Mouse (Mus musculus): ENCODE results near the gene Ap5m1. TPM values are rescaled to one million over a fixed set of nuclear protein-coding genes. Genes with fewer than 3 reads are reported as not detected.
A peak's percentile ranks its signal among the peaks of the same experiment; 100 is the strongest.

The Ap5m1 gene
- polyA plus RNA-seq, 2 experiments, result 7.3 to 10.9 TPM

GRCm38 (mm10) chr14:49118381-49118780 lies 52.5 kb downstream of the Ap5m1 start:
- no peaks in the 10 kb centered on the region for H3K36me3 ChIP-seq (replicated peaks; ENCODE audit: control insufficient read depth, insufficient read depth, low read depth)
- no peak for ATAC-seq (ENCODE audit: insufficient read depth)
- WGBS (ENCODE audit: insufficient replicate concordance), result 9% methylated on average over 7 of the region's 7 CpGs
- H3K9me3 ChIP-seq (ENCODE audit: control insufficient read depth, low read length), result no peaks in the 10 kb centered on the region
- no peak overlapping the region for H3K9ac ChIP-seq (replicated peaks)
- no peaks in the 10 kb centered on the region for H3K27me3 ChIP-seq (ENCODE audit: control insufficient read depth, insufficient read depth, low read length)
- H3K27ac ChIP-seq, result no peak overlapping the region
- no peaks in the 10 kb centered on the region for H3K4me1 ChIP-seq (replicated peaks; ENCODE audit: control insufficient read depth in 2 of 2, insufficient read depth in 2 of 2, low read length in 1 of 2)
- TF ChIP-seq EP300 (IDR thresholded peaks at IDR 0.05; ENCODE audit: low read depth), result no peak
- peak; percentile 74 for TF ChIP-seq CTCF (IDR thresholded peaks at IDR 0.05; ENCODE audit: low read depth)
- DNase-seq (ENCODE audit: low read depth in 3 of 3, low spot score in 3 of 3), result peak; percentile 12 to 26 (median 22)
- H3K4me3 ChIP-seq (ENCODE audit: insufficient read depth in 1 of 2, low read depth in 2 of 2, low read length in 2 of 2), result no peak overlapping the region
- H3K4me2 ChIP-seq (ENCODE audit: low read depth), result no peak overlapping the region

- no peak for DNase-seq (ENCODE audit: low read depth in 3 of 3, low spot score in 3 of 3)
- Histone ChIP-seq H3K36me3 (replicated peaks; ENCODE audit: control insufficient read depth, insufficient read depth, low read depth) (no peaks in the 10 kb centered on the region), H3K4me3 (ENCODE audit: insufficient read depth in 1 of 2, low read depth in 2 of 2, low read length in 2 of 2) (no peak overlapping the region), H3K4me1 (replicated peaks; ENCODE audit: control insufficient read depth in 2 of 2, insufficient read depth in 2 of 2, low read length in 1 of 2) (no peaks in the 10 kb centered on the region), H3K9me3 (ENCODE audit: control insufficient read depth, low read length) (no peaks in the 10 kb centered on the region), H3K4me2 (ENCODE audit: low read depth) (no peak overlapping the region), H3K9ac (replicated peaks) (no peak overlapping the region), H3K27me3 (ENCODE audit: control insufficient read depth, insufficient read depth, low read length) (no peaks in the 10 kb centered on the region), H3K27ac (no peak overlapping the region)
- TF ChIP-seq EP300 (IDR thresholded peaks at IDR 0.05; ENCODE audit: low read depth), result no peak
- no peak for TF ChIP-seq CTCF (IDR thresholded peaks at IDR 0.05; ENCODE audit: low read depth)
- no peak for ATAC-seq (ENCODE audit: insufficient read depth)
- WGBS (ENCODE audit: insufficient replicate concordance), result 71% methylated on average over 9 of the region's 9 CpGs
Measured at GRCm38 (mm10) chr14:49121723-49122122, 55.8 kb downstream of the Ap5m1 start.

GRCm38 (mm10) chr14:49127162-49127779 lies 61.4 kb downstream of the Ap5m1 start:
- no peaks in the 10 kb centered on the region for H3K36me3 ChIP-seq (replicated peaks; ENCODE audit: control insufficient read depth, insufficient read depth, low read depth)

GRCm38 (mm10) chr14:49128544-49129263 lies 62.8 kb downstream of the Ap5m1 start:
- Histone ChIP-seq H3K27me3 (ENCODE audit: control insufficient read depth, insufficient read depth, low read length) (no peaks in the 10 kb centered on the region), H3K27ac (no peak overlapping the region), H3K9ac (replicated peaks) (no peak overlapping the region), H3K4me2 (ENCODE audit: low read depth) (no peak overlapping the region), H3K4me3 (ENCODE audit: insufficient read depth in 1 of 2, low read depth in 2 of 2, low read length in 2 of 2) (no peak overlapping the region), H3K4me1 (replicated peaks; ENCODE audit: control insufficient read depth in 2 of 2, insufficient read depth in 2 of 2, low read length in 1 of 2) (no peaks in the 10 kb centered on the region), H3K9me3 (ENCODE audit: control insufficient read depth, low read length) (no peaks in the 10 kb centered on the region), H3K36me3 (replicated peaks; ENCODE audit: control insufficient read depth, insufficient read depth, low read depth) (no peaks in the 10 kb centered on the region)
- WGBS (ENCODE audit: insufficient replicate concordance), result 58% methylated on average over 10 of the region's 10 CpGs
- no peak for ATAC-seq (ENCODE audit: insufficient read depth)
- TF ChIP-seq CTCF (IDR thresholded peaks at IDR 0.05; ENCODE audit: low read depth) (no peak), EP300 (IDR thresholded peaks at IDR 0.05; ENCODE audit: low read depth) (no peak)
- no peak for DNase-seq (ENCODE audit: low read depth in 3 of 3, low spot score in 3 of 3)

More at GRCm38 (mm10) chr14:49127162-49127779, 61.4 kb downstream of the Ap5m1 start:
- 78% methylated on average over 23 of the region's 23 CpGs for WGBS (ENCODE audit: insufficient replicate concordance)
- Histone ChIP-seq H3K4me3 (ENCODE audit: insufficient read depth in 1 of 2, low read depth in 2 of 2, low read length in 2 of 2) (no peak overlapping the region), H3K4me2 (ENCODE audit: low read depth) (no peak overlapping the region), H3K9me3 (ENCODE audit: control insufficient read depth, low read length) (no peaks in the 10 kb centered on the region), H3K27ac (no peak overlapping the region), H3K4me1 (replicated peaks; ENCODE audit: control insufficient read depth in 2 of 2, insufficient read depth in 2 of 2, low read length in 1 of 2) (no peaks in the 10 kb centered on the region), H3K9ac (replicated peaks) (no peak overlapping the region), H3K27me3 (ENCODE audit: control insufficient read depth, insufficient read depth, low read length) (no peaks in the 10 kb centered on the region)
- no peak for TF ChIP-seq EP300 (IDR thresholded peaks at IDR 0.05; ENCODE audit: low read depth)
- TF ChIP-seq CTCF (IDR thresholded peaks at IDR 0.05; ENCODE audit: low read depth), result no peak
- ATAC-seq (ENCODE audit: insufficient read depth) (no peak), DNase-seq (ENCODE audit: low read depth in 3 of 3, low spot score in 3 of 3) (no peak)

GRCm38 (mm10) chr14:49132391-49132790 lies 66.5 kb downstream of the Ap5m1 start:
- Histone ChIP-seq H3K4me3 (ENCODE audit: insufficient read depth in 1 of 2, low read depth in 2 of 2, low read length in 2 of 2) (no peak overlapping the region), H3K9ac (replicated peaks) (no peak overlapping the region), H3K27ac (no peak overlapping the region), H3K9me3 (ENCODE audit: control insufficient read depth, low read length) (no peaks in the 10 kb centered on the region), H3K36me3 (replicated peaks; ENCODE audit: control insufficient read depth, insufficient read depth, low read depth) (no peaks in the 10 kb centered on the region), H3K4me1 (replicated peaks; ENCODE audit: control insufficient read depth in 2 of 2, insufficient read depth in 2 of 2, low read length in 1 of 2) (no peaks in the 10 kb centered on the region), H3K27me3 (ENCODE audit: control insufficient read depth, insufficient read depth, low read length) (no peaks in the 10 kb centered on the region), H3K4me2 (ENCODE audit: low read depth) (no peak overlapping the region)
- no peak for ATAC-seq (ENCODE audit: insufficient read depth)
- DNase-seq (ENCODE audit: low read depth in 3 of 3, low spot score in 3 of 3), result no peak
- TF ChIP-seq CTCF (IDR thresholded peaks at IDR 0.05; ENCODE audit: low read depth), result no peak
- TF ChIP-seq EP300 (IDR thresholded peaks at IDR 0.05; ENCODE audit: low read depth), result no peak
- 61% methylated on average over 3 of the region's 3 CpGs for WGBS (ENCODE audit: insufficient replicate concordance)

All from liver, embryonic 14.5 days (tissue).